Mouse (Mus musculus): Measurements from ENCODE around the gene Slc9a1. TPM values are rescaled to one million over a fixed set of nuclear protein-coding genes. Genes with fewer than 3 reads are reported as not detected.

The Slc9a1 gene
- 10 to 100 TPM; 10.0 to 11.4 TPM for total RNA-seq (2021)
- long read RNA-seq, experiment 1, full-length matches to known transcripts, result 1 of 4 reads
- long read RNA-seq, experiment 1, partial matches to known transcripts, result 1 of 4 reads
- long read RNA-seq, experiment 1, other reads (novel, unspliced or antisense), result 2 of 4 reads
- long read RNA-seq, experiment 2, full-length matches to known transcripts, result 3 of 9 reads
- long read RNA-seq, experiment 2, partial matches to known transcripts, result 6 of 9 reads
- long read RNA-seq, experiment 2, other reads (novel, unspliced or antisense), result 0 of 9 reads

GRCm38 (mm10) chr4:133369553-133370297 is at the start of gene Slc9a1:
TSS of gene Slc9a1 (plus strand) at chr4:133369706.
- peak; percentile 93 for DNase-seq (ENCODE audit: low spot score)

- DNase-seq (ENCODE audit: low spot score), result no peak
Measured at GRCm38 (mm10) chr4:133328129-133328528, 41.4 kb upstream of the Slc9a1 start.

GRCm38 (mm10) chr4:133330296-133330695 is 39.2 kb upstream of the Slc9a1 start:
- no peak for DNase-seq (ENCODE audit: low spot score)

GRCm38 (mm10) chr4:133333306-133333705 is 36.2 kb upstream of the Slc9a1 start:
- no peak for DNase-seq (ENCODE audit: low spot score)

GRCm38 (mm10) chr4:133337833-133338520 is 31.5 kb upstream of the Slc9a1 start:
- DNase-seq (ENCODE audit: low spot score), result no peak

- no peak for DNase-seq (ENCODE audit: low spot score)
Measured at GRCm38 (mm10) chr4:133338521-133339095, 30.9 kb upstream of the Slc9a1 start.

GRCm38 (mm10) chr4:133339148-133339749 is 30.3 kb upstream of the Slc9a1 start:
- peak; percentile 98 for DNase-seq (ENCODE audit: low spot score)

GRCm38 (mm10) chr4:133340217-133340616 is 29.3 kb upstream of the Slc9a1 start:
- DNase-seq (ENCODE audit: low spot score), result no peak

- peak; percentile 38 for DNase-seq (ENCODE audit: low spot score)
Measured at GRCm38 (mm10) chr4:133344112-133344511, 25.4 kb upstream of the Slc9a1 start.

GRCm38 (mm10) chr4:133345702-133346101 is 23.8 kb upstream of the Slc9a1 start:
- no peak for DNase-seq (ENCODE audit: low spot score)

GRCm38 (mm10) chr4:133346577-133346976 is 22.9 kb upstream of the Slc9a1 start:
- no peak for DNase-seq (ENCODE audit: low spot score)

GRCm38 (mm10) chr4:133347624-133348023 is 21.9 kb upstream of the Slc9a1 start:
- DNase-seq (ENCODE audit: low spot score), result no peak

- no peak for DNase-seq (ENCODE audit: low spot score)
Measured at GRCm38 (mm10) chr4:133348051-133348775, 21.3 kb upstream of the Slc9a1 start.

- no peak for DNase-seq (ENCODE audit: low spot score)
Measured at GRCm38 (mm10) chr4:133352797-133353196, 16.7 kb upstream of the Slc9a1 start.

GRCm38 (mm10) chr4:133353367-133354365 is 15.8 kb upstream of the Slc9a1 start, which contains the start of gene Wdtc1:
TSS of gene Wdtc1 (minus strand) at chr4:133353481.
- DNase-seq (ENCODE audit: low spot score), result no peak

GRCm38 (mm10) chr4:133354641-133355040 is 14.9 kb upstream of the Slc9a1 start:
- DNase-seq (ENCODE audit: low spot score), result no peak

GRCm38 (mm10) chr4:133370298-133371274 is 1.1 kb downstream of the Slc9a1 start:
- peak; percentile 70 for DNase-seq (ENCODE audit: low spot score)

- no peak for DNase-seq (ENCODE audit: low spot score)
Measured at GRCm38 (mm10) chr4:133371621-133372277, 2.2 kb downstream of the Slc9a1 start.

Data from gastrocnemius, adult 18-20 months (tissue).